Mouse (Mus musculus) MEL (cell line): ENCODE measurements around the gene Kif3b. TPM values are rescaled to one million over a fixed set of nuclear protein-coding genes. Genes with fewer than 3 reads are reported as not detected.
"Not testable (repeated sequence)": the region's sequence is repeated elsewhere in the genome, so short reads cannot be mapped to it uniquely, and the experiment has no call there.

Source experiments
- DNase-seq: peaks from one replicate; pipeline ENCODE4 v3.0.0; 2011; ENCODE audit warnings: low read depth, low spot score
- H3K27ac ChIP-seq: 2 replicates; pipeline ENCODE4 v1.5.1; 2012; ENCODE audit warnings: low read depth, mild to moderate bottlenecking, control low read depth, low read length, moderate library complexity; ENCODE audit not compliant: control insufficient read depth
- H3K27me3 ChIP-seq, 2 experiments: fragments of 150-350 bp in 1 of 2; sonication (generic) in 1 of 2; 2 replicates each; pipeline ENCODE4 v1.6.1; 2012; ENCODE audit warnings: low read length in 2 of 2, mild to moderate bottlenecking in 2 of 2, improper control_type of control experiment in 1 of 2, moderate library complexity in 1 of 2; ENCODE audit not compliant: insufficient read depth in 2 of 2, control insufficient read depth in 1 of 2
- H3K36me3 ChIP-seq, 2 experiments: 2 replicates each; pipeline ENCODE4 v1.6.1; 2012 to 2014; ENCODE audit warnings: low read length in 2 of 2, improper control_type of control experiment in 1 of 2, inconsistent platforms in 1 of 2, mild to moderate bottlenecking in 1 of 2; ENCODE audit not compliant: insufficient read depth in 2 of 2, control insufficient read depth in 1 of 2
- H3K4me1 ChIP-seq, 2 experiments: fragments of 150-350 bp in 1 of 2; sonication (generic) in 1 of 2; 2 replicates each; pipeline ENCODE4 v1.6.1; 2012; ENCODE audit warnings: low read length in 2 of 2, improper control_type of control experiment in 1 of 2, mild to moderate bottlenecking in 1 of 2; ENCODE audit not compliant: insufficient read depth in 2 of 2, control insufficient read depth in 1 of 2
- H3K4me3 ChIP-seq, 2 experiments: fragments of 150-350 bp in 1 of 2; sonication (generic) in 1 of 2; 2 replicates each; pipeline ENCODE4 v1.5.1; 2012; ENCODE audit warnings: low read depth in 2 of 2, low read length in 2 of 2, mild to moderate bottlenecking in 2 of 2, moderate library complexity in 2 of 2, control low read depth in 1 of 2, improper control_type of control experiment in 1 of 2; ENCODE audit not compliant: control insufficient read depth in 1 of 2, insufficient read depth in 1 of 2
- H3K79me2 ChIP-seq: 2 replicates; pipeline ENCODE4 v1.6.1; 2012; ENCODE audit warnings: mild to moderate bottlenecking, low read length, moderate library complexity; ENCODE audit not compliant: control insufficient read depth, poor library complexity, insufficient read depth
- H3K9ac ChIP-seq: 2 replicates; pipeline ENCODE4 v1.6.1; 2012; ENCODE audit warnings: low read depth, mild to moderate bottlenecking, control low read depth, low read length, moderate library complexity; ENCODE audit not compliant: control insufficient read depth, poor library complexity, severe bottlenecking
- H3K9me3 ChIP-seq: fragments of 150-350 bp; sonication (generic); replicated peaks from 2 replicates; pipeline ENCODE4 v1.6.1; 2012; ENCODE audit warnings: mild to moderate bottlenecking, low read length, improper control_type of control experiment, moderate library complexity; ENCODE audit not compliant: insufficient read depth
- CHD1 ChIP-seq: IDR thresholded peaks from 2 replicates; pipeline ENCODE4 v1.6.1; 2012; ENCODE audit warnings: low read depth, mild to moderate bottlenecking, inconsistent platforms, low read length, improper control_type of control experiment
- CTCF ChIP-seq, 3 experiments: IDR thresholded peaks in 2 of 3; conservative IDR thresholded peaks in 1 of 3; 2 replicates each; pipeline ENCODE4 v1.5.1; 2011 to 2012; ENCODE audit warnings: low read length in 3 of 3, low read depth in 2 of 3, mild to moderate bottlenecking in 2 of 3, improper control_type of control experiment in 1 of 3, inconsistent platforms in 1 of 3, mixed read lengths in 1 of 3, moderate library complexity in 1 of 3; ENCODE audit not compliant: control insufficient read depth in 1 of 3, insufficient read depth in 1 of 3, poor library complexity in 1 of 3, severe bottlenecking in 1 of 3
- ELF1 ChIP-seq: IDR thresholded peaks from 2 replicates; pipeline ENCODE4 v1.6.1; 2014; ENCODE audit warnings: low read depth, mild to moderate bottlenecking, inconsistent platforms, low read length, improper control_type of control experiment, moderate library complexity
- EP300 ChIP-seq, 2 experiments: IDR thresholded peaks; 2 replicates each; pipeline ENCODE4 v1.6.1; 2011; ENCODE audit warnings: improper control_type of control experiment in 2 of 2, low read length in 2 of 2, low read depth in 1 of 2, mild to moderate bottlenecking in 1 of 2
- GABPA ChIP-seq: IDR thresholded peaks from 2 replicates; pipeline ENCODE4 v1.6.1; 2012; ENCODE audit warnings: low read depth, mild to moderate bottlenecking, inconsistent platforms, low read length, improper control_type of control experiment, moderate library complexity
- MAFK ChIP-seq: IDR thresholded peaks from 2 replicates; pipeline ENCODE4 v1.6.1; 2011; ENCODE audit warnings: low read depth, mild to moderate bottlenecking, low read length, improper control_type of control experiment, borderline replicate concordance
- NELFE ChIP-seq: IDR thresholded peaks from 2 replicates; pipeline ENCODE4 v1.6.1; 2011; ENCODE audit warnings: low read depth, low read length, improper control_type of control experiment
- NRF1 ChIP-seq: IDR thresholded peaks from 2 replicates; pipeline ENCODE4 v1.6.1; 2014; ENCODE audit warnings: low read depth, mild to moderate bottlenecking, inconsistent platforms, low read length, improper control_type of control experiment, moderate library complexity; ENCODE audit not compliant: poor library complexity, insufficient read depth, severe bottlenecking
- RAD21 ChIP-seq: IDR thresholded peaks from 2 replicates; pipeline ENCODE4 v1.6.1; 2011; ENCODE audit warnings: mild to moderate bottlenecking, low read depth, low read length, improper control_type of control experiment
- SIN3A ChIP-seq: IDR thresholded peaks from 2 replicates; pipeline ENCODE4 v1.6.1; 2012; ENCODE audit warnings: low read length, improper control_type of control experiment, inconsistent platforms
- SMC3 ChIP-seq: IDR thresholded peaks from 2 replicates; pipeline ENCODE4 v1.6.1; 2011; ENCODE audit warnings: low read depth, low read length, improper control_type of control experiment
- TAL1 ChIP-seq: IDR thresholded peaks from 2 replicates; pipeline ENCODE4 v1.6.1; 2012; ENCODE audit warnings: mild to moderate bottlenecking, inconsistent platforms, low read length, moderate library complexity, mixed read lengths
- USF1 ChIP-seq: IDR thresholded peaks from 2 replicates; pipeline ENCODE4 v1.6.1; 2014; ENCODE audit warnings: low read depth, mild to moderate bottlenecking, inconsistent platforms, low read length, improper control_type of control experiment, moderate library complexity
- ZC3H11A ChIP-seq: IDR thresholded peaks from 2 replicates; pipeline ENCODE4 v1.6.1; 2012; ENCODE audit warnings: low read depth, mild to moderate bottlenecking, inconsistent platforms, low read length, improper control_type of control experiment
- ZMIZ1 ChIP-seq: IDR thresholded peaks from 2 replicates; pipeline ENCODE4 v1.6.1; 2012; ENCODE audit warnings: low read depth, mild to moderate bottlenecking, inconsistent platforms, low read length, improper control_type of control experiment, moderate library complexity
- ZNF384 ChIP-seq: IDR thresholded peaks from 2 replicates; pipeline ENCODE4 v1.6.1; 2012; ENCODE audit warnings: low read depth, mild to moderate bottlenecking, inconsistent platforms, low read length, improper control_type of control experiment
- polyA plus RNA-seq, 2 experiments: library from polyadenylated mRNA; stranded (reverse) in 1 of 2; unstranded in 1 of 2; fragments of >175 nt in 1 of 2; fragments of >200 nt in 1 of 2; gene quantifications; 2 replicates each; pipeline versions ENCODE4 v1.2.1 to v1.2.4; 2012; ENCODE audit warnings: low replicate concordance in 2 of 2, low read depth in 1 of 2; ENCODE audit not compliant: insufficient read length in 2 of 2, insufficient read depth in 1 of 2, missing spikeins in 1 of 2
- total RNA-seq: library from RNA; depleted of rRNA; stranded (reverse); fragments of 300-350 nt; gene quantifications from 2 replicates; pipeline ENCODE4 v1.2.3, GENCODE M21; 2012

Kif3b gene
- total and polyA plus RNA-seq, 3 experiments = 11.0 to 34.2 (median 17.9) TPM

- not testable (repeated sequence) for H3K27ac ChIP-seq, H3K36me3 ChIP-seq, H3K4me1 ChIP-seq, H3K9ac ChIP-seq, H3K9me3 ChIP-seq, H3K4me3 ChIP-seq, DNase-seq, H3K27me3 ChIP-seq, H3K79me2 ChIP-seq
- TF ChIP-seq CTCF (IDR thresholded peaks at IDR 0.05 in 2 of 3, conservative IDR thresholded peaks at IDR 0.05 in 1 of 3; ENCODE audit: control insufficient read depth in 1 of 3, insufficient read depth in 1 of 3, low read depth in 2 of 3, low read length in 3 of 3, poor library complexity in 1 of 3, severe bottlenecking in 1 of 3) = peak; percentile 21 to 35 (median 29); a peak in 5 of 6 replicates
- TF ChIP-seq SMC3 = peak; percentile 36; the same call in 1 of the 2 replicates
- peak; percentile 13 for TF ChIP-seq RAD21
Observed at GRCm38 (mm10) chr2:153276846-153277245, 14.4 kb upstream of the Kif3b start.

GRCm38 (mm10) chr2:153278357-153278756 is 12.9 kb upstream of the Kif3b start:
- Histone ChIP-seq H3K9me3 (no peaks in the 10 kb centered on the region), H3K4me3 (no peak overlapping the region), H3K27me3 (no peaks in the 10 kb centered on the region), H3K36me3 (peaks cover 0 to 3% of the 10 kb centered on the region in 2 experiments; a peak in 2 of 4 replicates), H3K9ac (no peak overlapping the region), H3K27ac (no peak overlapping the region), H3K79me2 (no peaks in the 10 kb centered on the region), H3K4me1 (peaks cover 0 to 8% of the 10 kb centered on the region in 2 experiments; a peak in 2 of 4 replicates)
- TF ChIP-seq NELFE = no peak
- no peak for TF ChIP-seq SIN3A
- no peak for TF ChIP-seq NRF1
- no peak for TF ChIP-seq ZC3H11A
- no peak for TF ChIP-seq ELF1
- no peak for TF ChIP-seq MAFK
- TF ChIP-seq GABPA = no peak
- no peak for DNase-seq

GRCm38 (mm10) chr2:153283919-153284318 is 7.3 kb upstream of the Kif3b start:
- peaks cover 0 to 24% of the 10 kb centered on the region in 2 experiments; a peak in 2 of 4 replicates for H3K4me1 ChIP-seq
- no peak overlapping the region for H3K27ac ChIP-seq

More at GRCm38 (mm10) chr2:153283919-153284318, 7.3 kb upstream of the Kif3b start:
- no peaks in the 10 kb centered on the region for H3K27me3 ChIP-seq
- no peak overlapping the region for H3K9ac ChIP-seq
- H3K4me3 ChIP-seq = no peak overlapping the region
- no peaks in the 10 kb centered on the region for H3K9me3 ChIP-seq
- H3K79me2 ChIP-seq = no peaks in the 10 kb centered on the region
- H3K36me3 ChIP-seq = peaks cover 0 to 12% of the 10 kb centered on the region in 2 experiments; a peak in 2 of 4 replicates
- no peak for DNase-seq
- no peak for TF ChIP-seq USF1
- TF ChIP-seq NRF1 = no peak
- TF ChIP-seq ZMIZ1 = no peak
- TF ChIP-seq MAFK = no peak
- TF ChIP-seq CHD1 = no peak
- TF ChIP-seq EP300 (IDR thresholded peaks at IDR 0.05; ENCODE audit: low read depth in 1 of 2, low read length in 2 of 2) = no peak
- no peak for TF ChIP-seq TAL1
- no peak for TF ChIP-seq ELF1
- no peak for TF ChIP-seq NELFE
- no peak for TF ChIP-seq SIN3A
- no peak for TF ChIP-seq ZC3H11A
- no peak for TF ChIP-seq ZNF384
